Mouse (Mus musculus) urinary bladder, postnatal 10 days (tissue): ENCODE results near the gene Ehbp1.

ENCODE experiments used
- DNase-seq: peaks from one replicate; pipeline ENCODE4 v3.0.0; 2022; ENCODE audit warnings: low spot score

The Ehbp1 gene

DNA sequence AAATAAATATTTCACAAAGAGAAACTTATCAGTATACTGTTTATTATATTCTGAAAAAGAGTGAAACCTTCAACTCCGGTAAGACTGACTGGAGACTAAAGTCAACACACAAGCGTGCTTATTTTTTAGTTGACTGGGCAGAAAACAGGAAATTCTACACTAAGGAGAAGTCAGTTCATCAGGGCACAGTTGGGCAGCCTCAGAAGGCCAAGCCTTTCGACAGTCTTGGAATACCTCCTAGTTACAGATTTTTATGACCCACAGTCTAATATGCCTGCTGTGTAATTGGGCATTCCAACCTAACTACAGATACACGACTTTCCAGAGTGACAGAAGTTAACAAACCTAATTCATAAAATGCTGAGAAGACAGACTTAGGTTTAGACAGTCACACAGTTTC is 145.3 kb downstream of the Ehbp1 start:
- no peak for DNase-seq

- DNase-seq, result no peak
These were observed 147.5 kb downstream of the Ehbp1 start for GRCm38 (mm10) chr11:22194607-22195006.

- DNase-seq, result no peak
These were observed 151.5 kb downstream of the Ehbp1 start for GRCm38 (mm10) chr11:22190576-22190975.

DNA sequence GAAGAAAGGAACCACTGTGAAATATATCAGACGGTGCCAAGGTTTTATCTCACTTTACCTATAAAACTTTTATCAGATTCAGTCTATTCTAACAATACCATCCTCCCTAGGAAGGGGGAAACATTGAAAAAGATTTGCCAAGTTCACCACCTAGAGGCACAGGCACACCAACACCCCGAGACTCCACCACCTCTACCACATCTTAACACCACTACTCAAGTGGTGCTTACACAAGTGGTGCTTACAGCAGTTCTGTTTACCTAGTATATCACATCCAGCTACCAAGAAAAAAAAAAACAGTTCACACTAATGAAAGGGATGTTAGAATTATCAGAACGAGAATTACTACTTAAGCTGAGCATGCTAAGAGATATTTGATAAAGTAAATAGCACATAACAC is 152.1 kb downstream of the Ehbp1 start:
- DNase-seq, result no peak

DNA sequence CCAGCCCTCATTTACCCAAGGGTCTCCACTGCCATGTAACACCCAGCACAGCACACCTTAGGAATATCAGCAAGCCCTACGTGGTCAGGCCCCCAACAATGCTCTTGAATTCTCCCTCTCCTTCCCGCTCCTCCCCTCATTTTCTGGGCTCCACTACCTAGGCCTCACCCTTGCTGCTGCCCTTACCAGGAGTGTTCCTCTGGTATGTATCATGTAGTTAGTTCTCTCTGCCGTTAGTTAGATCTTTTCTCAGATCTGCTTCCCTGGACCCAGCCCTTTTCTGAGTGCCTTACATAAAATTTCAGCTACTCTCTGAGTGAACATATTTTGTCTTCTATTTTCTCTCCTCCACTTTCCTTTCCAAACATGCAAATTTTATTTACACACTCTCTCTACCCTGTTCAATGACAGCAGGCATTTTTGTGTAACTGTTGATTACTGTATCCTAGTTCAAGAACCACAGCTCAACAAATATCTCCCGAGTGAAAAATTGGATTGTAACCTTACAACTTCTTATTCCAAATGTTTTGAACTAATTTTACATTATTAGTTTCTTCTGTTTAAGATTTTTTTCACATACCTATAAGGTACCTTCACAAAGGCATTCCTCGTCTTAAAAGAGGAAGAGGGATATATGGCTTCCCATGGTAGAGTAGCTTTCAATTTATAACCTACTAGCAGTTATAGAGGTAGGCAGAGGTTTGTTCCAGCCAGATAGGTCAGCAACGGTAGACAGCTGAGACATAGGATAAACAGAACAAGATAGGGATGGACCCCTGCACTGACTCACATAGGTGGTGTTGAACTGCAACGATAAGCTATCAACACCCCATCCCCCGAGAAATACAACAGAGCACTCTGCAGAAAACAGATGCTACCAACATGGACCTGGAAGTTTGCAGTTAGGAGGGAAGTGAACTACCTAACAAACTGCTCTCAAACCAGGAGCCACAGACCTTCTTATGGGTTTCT is 160.3 kb downstream of the Ehbp1 start:
- no peak for DNase-seq

DNA sequence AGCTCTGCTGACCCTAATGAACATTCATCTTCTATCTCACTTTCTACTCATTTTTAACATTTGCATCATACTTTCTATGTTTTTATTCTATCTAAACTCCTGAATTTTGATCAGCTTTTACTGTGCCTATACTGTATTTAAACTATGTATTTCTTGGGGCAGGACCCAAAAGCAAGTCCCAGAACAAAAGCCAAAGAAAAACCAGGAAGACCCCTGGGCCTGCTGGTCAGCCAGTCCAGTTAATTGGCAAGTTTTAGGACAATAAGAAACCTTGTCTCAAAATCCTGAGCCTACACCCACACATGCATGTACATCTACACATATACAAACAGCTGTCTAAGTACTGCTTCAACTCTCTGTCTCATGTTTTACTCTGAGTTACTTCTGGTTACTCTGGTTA is 161.9 kb downstream of the Ehbp1 start:
- DNase-seq, result no peak

DNA sequence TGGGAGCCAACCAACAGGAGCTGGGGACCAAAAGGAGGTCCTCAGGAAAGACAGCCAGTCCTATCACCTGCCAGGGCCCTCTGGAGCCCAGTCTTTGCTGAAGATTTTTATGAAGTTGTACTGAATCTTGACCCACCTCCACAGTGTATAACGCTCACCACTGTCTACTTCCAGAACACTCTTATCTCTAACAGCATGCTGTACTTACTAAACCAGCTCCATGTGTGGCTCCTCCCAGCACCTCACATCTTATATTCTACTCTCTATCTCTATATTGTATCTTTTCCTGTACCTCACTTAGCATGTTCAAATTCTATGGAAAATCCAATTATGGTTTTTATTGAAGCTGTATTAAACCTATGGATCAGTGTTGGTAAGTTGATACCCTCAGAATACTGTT is 163.5 kb downstream of the Ehbp1 start:
- DNase-seq, result no peak

DNA sequence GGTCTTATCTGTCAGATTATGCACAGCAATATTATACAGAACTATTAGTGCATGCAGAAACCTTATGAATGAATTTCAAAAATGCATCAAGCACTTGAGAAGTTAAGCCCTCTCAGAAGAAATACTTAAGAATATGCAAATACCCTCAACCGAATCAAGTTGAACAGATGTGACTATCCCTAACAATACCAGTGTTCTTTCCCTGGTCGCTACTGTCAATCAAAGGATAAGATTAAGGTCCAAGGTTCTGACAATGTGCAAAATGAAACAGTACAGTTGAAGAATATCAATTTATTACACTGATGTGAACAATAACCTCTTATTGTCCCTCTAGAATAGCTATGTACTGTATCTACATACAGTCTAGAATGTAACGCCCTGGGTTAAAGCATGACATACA is 167.8 kb downstream of the Ehbp1 start:
- no peak for DNase-seq

DNA sequence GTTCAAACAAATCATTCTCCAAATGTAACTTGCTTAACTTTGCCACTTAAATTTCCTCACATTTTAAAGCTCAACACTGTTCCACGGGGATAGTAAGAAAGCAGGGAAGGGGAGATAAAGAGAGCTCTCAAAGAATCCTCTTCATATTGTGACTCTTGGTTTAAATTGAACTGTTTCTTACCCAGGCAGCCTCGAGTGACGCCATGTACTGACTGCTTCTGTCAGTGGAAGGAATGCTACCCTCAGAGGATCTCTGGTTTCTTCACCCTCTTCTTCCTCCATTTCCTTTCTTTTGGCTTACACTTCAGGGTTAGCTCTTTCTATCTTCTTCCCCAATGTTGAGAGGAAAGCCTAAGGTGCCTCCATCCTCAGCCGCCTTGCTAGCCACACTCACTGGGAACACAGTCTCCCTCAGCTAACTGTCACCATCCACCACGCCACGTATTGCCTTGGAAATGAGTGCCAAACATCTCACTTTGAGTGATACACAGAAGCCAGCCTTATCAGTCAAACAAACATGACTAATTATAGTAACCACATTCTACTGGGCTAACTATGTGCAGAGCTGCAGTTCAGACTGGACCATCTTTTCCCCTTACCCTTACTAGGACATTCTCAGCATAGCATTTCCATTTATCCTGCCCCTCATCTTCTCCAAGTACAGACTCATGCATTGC is 171.0 kb downstream of the Ehbp1 start:
- no peak for DNase-seq

GRCm38 (mm10) chr11:22157882-22158281 is 184.2 kb downstream of the Ehbp1 start:
- DNase-seq, result no peak

GRCm38 (mm10) chr11:22156182-22156581 is 185.9 kb downstream of the Ehbp1 start:
- DNase-seq, result no peak

- DNase-seq, result no peak
These were observed 186.6 kb downstream of the Ehbp1 start for GRCm38 (mm10) chr11:22155366-22156095.

DNA sequence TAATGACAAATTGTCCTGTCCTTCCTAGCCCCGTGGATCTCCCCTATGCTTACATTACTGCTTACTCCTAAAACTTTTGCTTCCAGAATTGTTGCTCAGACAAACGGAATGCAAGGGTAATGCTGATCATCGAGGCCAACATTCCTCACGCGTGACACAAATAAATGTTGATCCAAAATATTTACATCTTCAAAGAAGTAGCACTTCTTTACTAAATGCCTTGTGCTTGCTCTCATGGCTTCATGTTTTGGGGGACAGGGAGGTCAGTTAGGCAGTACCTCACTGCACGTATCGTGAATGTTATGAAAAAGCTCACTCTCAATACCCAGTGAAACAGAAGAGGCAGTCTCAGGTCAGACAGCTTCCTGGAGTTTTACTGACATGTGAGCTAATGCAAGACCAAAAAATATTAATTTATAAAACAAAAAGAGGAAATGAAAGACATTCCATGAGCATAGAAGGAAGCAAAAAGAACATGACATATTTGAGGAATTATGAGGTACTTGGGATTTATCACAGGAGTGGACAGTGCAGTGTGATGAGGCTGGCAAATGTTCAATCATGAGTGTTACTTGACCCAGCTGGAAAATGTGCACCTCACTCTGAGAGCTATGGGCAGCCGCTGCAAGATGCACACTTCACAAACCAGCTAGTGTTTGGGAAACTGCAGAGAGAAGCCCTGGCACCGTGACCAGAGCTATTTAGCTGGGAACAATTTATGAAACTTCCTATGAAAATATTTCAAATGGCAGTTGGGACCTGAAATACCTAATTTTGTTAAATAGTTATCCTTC is 187.4 kb downstream of the Ehbp1 start:
- DNase-seq, result no peak

- no peak for DNase-seq
These were observed 201.4 kb downstream of the Ehbp1 start for GRCm38 (mm10) chr11:22140737-22141136.

- no peak for DNase-seq
These were observed 203.6 kb downstream of the Ehbp1 start for GRCm38 (mm10) chr11:22138466-22138865.

DNA sequence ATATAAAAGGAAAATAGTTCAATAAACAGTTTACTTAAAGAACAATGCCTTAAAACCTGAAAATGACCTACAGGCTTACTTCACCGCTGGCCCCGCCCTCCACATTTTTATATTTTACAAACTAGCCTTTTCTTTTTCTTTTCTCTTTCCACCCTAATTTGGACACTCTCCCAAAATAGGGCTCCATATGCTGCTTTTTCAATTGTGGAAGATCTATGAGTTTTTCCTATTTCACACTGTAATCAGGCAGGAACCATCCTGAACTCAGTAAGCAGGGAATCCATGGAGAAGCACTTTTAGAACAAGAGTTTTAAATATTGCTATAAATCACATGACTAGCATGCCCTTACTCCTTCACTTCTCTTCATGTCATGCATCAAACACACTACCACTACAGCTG is 216.9 kb downstream of the Ehbp1 start:
- DNase-seq, result no peak

GRCm38 (mm10) chr11:22118853-22119252 is 223.2 kb downstream of the Ehbp1 start:
- DNase-seq, result no peak

GRCm38 (mm10) chr11:22112161-22112560 is 229.9 kb downstream of the Ehbp1 start:
- no peak for DNase-seq

- DNase-seq, result no peak
These were observed 252.7 kb downstream of the Ehbp1 start for GRCm38 (mm10) chr11:22089346-22089745.

- DNase-seq, result no peak
These were observed 278.7 kb downstream of the Ehbp1 start for GRCm38 (mm10) chr11:22063352-22063751.

GRCm38 (mm10) chr11:22061660-22062059 is 280.4 kb downstream of the Ehbp1 start:
- no peak for DNase-seq

- no peak for DNase-seq
These were observed 284.6 kb downstream of the Ehbp1 start for GRCm38 (mm10) chr11:22057538-22057937.
